Mouse (Mus musculus): ENCODE measurements around the gene Ldb3.

The Ldb3 gene

GRCm38 (mm10) chr14:34590743-34591675 is 2.5 kb upstream of the Ldb3 start:
- no peak for DNase-seq (ENCODE audit: low read depth, low spot score)

GRCm38 (mm10) chr14:34590017-34590570 is 1.6 kb upstream of the Ldb3 start:
- no peak for DNase-seq (ENCODE audit: low read depth, low spot score)

- DNase-seq (ENCODE audit: low read depth, low spot score): no peak
Measured at GRCm38 (mm10) chr14:34589185-34589713, 767 bp upstream of the Ldb3 start.

GRCm38 (mm10) chr14:34588005-34588404 is 477 bp downstream of the Ldb3 start:
- no peak for DNase-seq (ENCODE audit: low read depth, low spot score)

- DNase-seq (ENCODE audit: low read depth, low spot score): no peak
Measured at GRCm38 (mm10) chr14:34586871-34587270, 1.6 kb downstream of the Ldb3 start.

GRCm38 (mm10) chr14:34585358-34586105 is 3.0 kb downstream of the Ldb3 start:
- no peak for DNase-seq (ENCODE audit: low read depth, low spot score)

GRCm38 (mm10) chr14:34582740-34583427 is 5.6 kb downstream of the Ldb3 start:
- DNase-seq (ENCODE audit: low read depth, low spot score): no peak

- DNase-seq (ENCODE audit: low read depth, low spot score): no peak
Measured at GRCm38 (mm10) chr14:34576858-34577257, 11.6 kb downstream of the Ldb3 start.

- DNase-seq (ENCODE audit: low read depth, low spot score): no peak
Measured at GRCm38 (mm10) chr14:34574068-34574467, 14.4 kb downstream of the Ldb3 start.

- no peak for DNase-seq (ENCODE audit: low read depth, low spot score)
Measured at GRCm38 (mm10) chr14:34573348-34573913, 15.1 kb downstream of the Ldb3 start.

GRCm38 (mm10) chr14:34571610-34572387 is 16.7 kb downstream of the Ldb3 start:
- no peak for DNase-seq (ENCODE audit: low read depth, low spot score)

GRCm38 (mm10) chr14:34570903-34571302 is 17.6 kb downstream of the Ldb3 start:
- no peak for DNase-seq (ENCODE audit: low read depth, low spot score)

- peak; percentile 82 for DNase-seq (ENCODE audit: low read depth, low spot score)
Measured at GRCm38 (mm10) chr14:34570294-34570693, 18.2 kb downstream of the Ldb3 start.

GRCm38 (mm10) chr14:34569534-34570194 is 18.8 kb downstream of the Ldb3 start:
- no peak for DNase-seq (ENCODE audit: low read depth, low spot score)

GRCm38 (mm10) chr14:34568626-34569025 is 19.9 kb downstream of the Ldb3 start:
- DNase-seq (ENCODE audit: low read depth, low spot score): no peak

GRCm38 (mm10) chr14:34567697-34568096 is 20.8 kb downstream of the Ldb3 start:
- DNase-seq (ENCODE audit: low read depth, low spot score): no peak

- no peak for DNase-seq (ENCODE audit: low read depth, low spot score)
Measured at GRCm38 (mm10) chr14:34566530-34566929, 22.0 kb downstream of the Ldb3 start.

GRCm38 (mm10) chr14:34565711-34566110 is 22.8 kb downstream of the Ldb3 start:
- DNase-seq (ENCODE audit: low read depth, low spot score): no peak

GRCm38 (mm10) chr14:34564646-34565045 is 23.8 kb downstream of the Ldb3 start:
- DNase-seq (ENCODE audit: low read depth, low spot score): no peak

GRCm38 (mm10) chr14:34562393-34562792 is 26.1 kb downstream of the Ldb3 start:
- no peak for DNase-seq (ENCODE audit: low read depth, low spot score)
